Mouse (Mus musculus): ENCODE results near the gene Nkapl. TPM values are rescaled to one million over a fixed set of nuclear protein-coding genes. Genes with fewer than 3 reads are reported as not detected.
"Not testable (repeated sequence)": the region's sequence is repeated elsewhere in the genome, so short reads cannot be mapped to it uniquely, and the experiment has no call there.

Gene Nkapl
- not detected in 2 replicates for polyA plus RNA-seq (2012; ENCODE audit: insufficient read depth, insufficient read length, low replicate concordance, missing spikeins)

GRCm38 (mm10) chr13:21468061-21469019 is at the start of gene Nkapl:
Gene Nkapl (minus strand): TSS chr13:21468509.
- Histone ChIP-seq H3K4me1 (ENCODE audit: control insufficient read depth, insufficient read depth, low read length) (0 out of 2 replicates have a peak, but pooled peaks cover 4% of the 10 kb centered on the region), H3K27ac (ENCODE audit: insufficient read depth, low read depth, low read length) (no peak within 1 kb of the TSS), H3K4me3 (ENCODE audit: insufficient read depth, low read depth, low read length) (peak within 1 kb of the TSS; percentile 68)
- TF ChIP-seq CTCF (IDR thresholded peaks at IDR 0.05; ENCODE audit: insufficient read depth, low read depth, low read length), result no peak
- TF ChIP-seq POLR2A (IDR thresholded peaks at IDR 0.05; ENCODE audit: insufficient read depth, low read depth, low read length), result peak; percentile 58
- under 1% methylated on average over 54 of the region's 54 CpGs for WGBS

- peak overlapping the region; percentile 60; the same call in 1 of the 2 replicates for H3K27ac ChIP-seq (ENCODE audit: insufficient read depth, low read depth, low read length)
- under 1% methylated on average over 21 of the region's 21 CpGs for WGBS
- TF ChIP-seq POLR2A (IDR thresholded peaks at IDR 0.05; ENCODE audit: insufficient read depth, low read depth, low read length), result peak; percentile 69
- TF ChIP-seq CTCF (IDR thresholded peaks at IDR 0.05; ENCODE audit: insufficient read depth, low read depth, low read length), result no peak
- peak overlapping the region; percentile 80 for H3K4me3 ChIP-seq (ENCODE audit: insufficient read depth, low read depth, low read length)
- no peaks in the 10 kb centered on the region for H3K4me1 ChIP-seq (ENCODE audit: control insufficient read depth, insufficient read depth, low read length)
These were observed 37.9 kb upstream of the Nkapl start for GRCm38 (mm10) chr13:21506221-21506649.

DNA sequence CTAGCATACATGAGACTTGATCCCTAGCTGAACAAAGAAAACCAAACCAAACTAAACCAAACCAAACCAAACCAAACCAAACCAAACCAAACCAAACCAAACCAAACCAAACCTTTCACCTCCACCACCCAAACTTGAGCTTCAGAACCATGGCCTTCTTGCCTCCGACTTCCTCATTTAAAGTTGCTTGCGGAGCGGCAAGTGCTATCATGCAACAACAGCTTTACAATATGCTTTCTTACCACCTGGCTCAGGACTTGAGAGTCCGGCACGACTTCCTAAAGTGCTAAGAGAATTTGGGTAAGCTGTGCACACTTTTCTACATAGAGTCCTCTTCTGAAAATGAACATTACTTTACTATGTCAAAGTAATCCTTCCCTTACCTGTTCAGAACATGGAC is 34.0 kb upstream of the Nkapl start:
- no peak for TF ChIP-seq POLR2A (IDR thresholded peaks at IDR 0.05; ENCODE audit: insufficient read depth, low read depth, low read length)
- 88% methylated on average over 5 of the region's 5 CpGs for WGBS

DNA sequence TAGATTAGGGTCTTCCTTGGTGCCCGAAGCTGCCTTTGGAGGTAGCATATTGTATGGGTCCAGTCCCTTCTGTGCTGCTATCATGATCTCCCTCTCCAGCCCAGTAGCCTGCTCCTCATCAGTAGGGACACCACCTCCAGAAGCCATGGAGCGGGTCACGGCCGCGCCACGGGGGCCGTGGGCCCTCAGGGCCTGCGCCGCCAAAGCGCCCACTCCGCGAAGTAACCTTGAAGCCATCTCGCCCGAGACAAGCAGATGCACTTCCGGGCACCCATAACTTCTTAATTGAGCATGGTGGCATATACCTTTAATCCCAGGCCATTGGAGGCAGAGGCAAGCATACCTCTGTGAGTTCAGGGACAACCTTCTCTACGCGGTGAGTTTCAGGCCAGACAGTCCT is 32.9 kb upstream of the Nkapl start, which contains the start of gene Gm11273:
Gm11273 (minus strand) TSS at position 237 of the 400 bp plus-strand sequence.
- not testable (repeated sequence) for H3K27ac ChIP-seq (ENCODE audit: insufficient read depth, low read depth, low read length); H3K4me3 ChIP-seq (ENCODE audit: insufficient read depth, low read depth, low read length); H3K4me1 ChIP-seq (ENCODE audit: control insufficient read depth, insufficient read depth, low read length)
- WGBS, result 94% methylated on average over 17 of the region's 17 CpGs

More for the DNA sequence above, 34.0 kb upstream of the Nkapl start:
- H3K4me3 ChIP-seq (ENCODE audit: insufficient read depth, low read depth, low read length), result no peak overlapping the region
- no peak overlapping the region for H3K27ac ChIP-seq (ENCODE audit: insufficient read depth, low read depth, low read length)
- H3K4me1 ChIP-seq (ENCODE audit: control insufficient read depth, insufficient read depth, low read length), result no peaks in the 10 kb centered on the region

GRCm38 (mm10) chr13:21495080-21495479 is 26.8 kb upstream of the Nkapl start, which contains the start of gene AK157302:
Gene AK157302 (plus strand): TSS chr13:21495223.
- 95% methylated on average over 21 of the region's 21 CpGs for WGBS
- TF ChIP-seq POLR2A (IDR thresholded peaks at IDR 0.05; ENCODE audit: insufficient read depth, low read depth, low read length) (no peak), CTCF (IDR thresholded peaks at IDR 0.05; ENCODE audit: insufficient read depth, low read depth, low read length) (no peak)
- H3K27ac ChIP-seq (ENCODE audit: insufficient read depth, low read depth, low read length), result no peak within 1 kb of the TSS

DNA sequence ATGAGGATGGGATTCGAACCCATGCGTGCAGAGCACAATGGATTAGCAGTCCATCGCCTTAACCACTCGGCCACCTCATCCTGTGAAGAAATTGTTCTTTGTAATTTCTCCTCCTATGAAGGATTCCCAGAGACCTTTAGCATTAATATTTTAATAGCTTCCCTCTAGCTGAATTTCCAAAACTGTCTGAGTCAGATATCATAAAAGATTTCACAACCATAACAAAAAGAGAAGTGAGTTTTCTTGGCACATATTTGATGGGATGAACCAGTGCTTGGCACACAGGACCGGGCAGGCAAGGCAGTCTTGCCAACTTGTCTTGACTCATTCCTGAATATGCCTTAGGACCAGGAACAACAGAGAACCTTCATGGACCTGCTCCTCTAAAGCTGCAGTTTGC is 24.5 kb upstream of the Nkapl start:
- Histone ChIP-seq H3K27ac (ENCODE audit: insufficient read depth, low read depth, low read length) (no peak overlapping the region), H3K4me3 (ENCODE audit: insufficient read depth, low read depth, low read length) (no peak overlapping the region), H3K4me1 (ENCODE audit: control insufficient read depth, insufficient read depth, low read length) (no peaks in the 10 kb centered on the region)
- TF ChIP-seq POLR2A (IDR thresholded peaks at IDR 0.05; ENCODE audit: insufficient read depth, low read depth, low read length) (no peak), CTCF (IDR thresholded peaks at IDR 0.05; ENCODE audit: insufficient read depth, low read depth, low read length) (no peak)
- WGBS, result 93% methylated on average over 5 of the region's 5 CpGs

More at GRCm38 (mm10) chr13:21495080-21495479, 26.8 kb upstream of the Nkapl start, which contains the start of gene AK157302:
- Histone ChIP-seq H3K4me1 (ENCODE audit: control insufficient read depth, insufficient read depth, low read length) (no peaks in the 10 kb centered on the region), H3K4me3 (ENCODE audit: insufficient read depth, low read depth, low read length) (no peak within 1 kb of the TSS)

GRCm38 (mm10) chr13:21486881-21487280 is 18.6 kb upstream of the Nkapl start:
- no peaks in the 10 kb centered on the region for H3K4me1 ChIP-seq (ENCODE audit: control insufficient read depth, insufficient read depth, low read length)
- H3K27ac ChIP-seq (ENCODE audit: insufficient read depth, low read depth, low read length), result no peak overlapping the region
- H3K4me3 ChIP-seq (ENCODE audit: insufficient read depth, low read depth, low read length), result no peak overlapping the region
- TF ChIP-seq CTCF (IDR thresholded peaks at IDR 0.05; ENCODE audit: insufficient read depth, low read depth, low read length) (no peak), POLR2A (IDR thresholded peaks at IDR 0.05; ENCODE audit: insufficient read depth, low read depth, low read length) (no peak)
- WGBS, result 97% methylated on average over 1 of the region's 1 CpGs

GRCm38 (mm10) chr13:21478759-21479670 is 10.7 kb upstream of the Nkapl start, which contains the start of the genes Zkscan4 and Gm10065:
Gene Zkscan4 (plus strand): TSS chr13:21478907.
Gene Gm10065 (minus strand): TSS chr13:21479441.
- H3K4me1 ChIP-seq (ENCODE audit: control insufficient read depth, insufficient read depth, low read length), result not testable (repeated sequence)
- 1% methylated on average over 31 of the region's 31 CpGs for WGBS

More at GRCm38 (mm10) chr13:21478759-21479670, 10.7 kb upstream of the Nkapl start, which contains the start of the genes Zkscan4 and Gm10065:
- peak within 1 kb of the TSS; percentile 80 for H3K4me3 ChIP-seq (ENCODE audit: insufficient read depth, low read depth, low read length)
- peak within 1 kb of the TSS; percentile 71 for H3K27ac ChIP-seq (ENCODE audit: insufficient read depth, low read depth, low read length)
